Mouse (Mus musculus) skeletal muscle tissue, postnatal 0 days (tissue): ENCODE data around the gene Pgf. TPM values are rescaled to one million over a fixed set of nuclear protein-coding genes. Genes with fewer than 3 reads are reported as not detected.

Experiments
- polyA plus RNA-seq: library from polyadenylated mRNA; unstranded; fragments of >200 nt; fragmentation: Nextera tagmentation; extraction: Ambion mirVana; gene quantifications from 2 replicates; pipeline ENCODE4 v1.2.1, GENCODE M21; 2015

The Pgf gene
- 4.1 and 5.0 TPM in 2 replicates for polyA plus RNA-seq

GRCm38 (mm10) chr12:85177740-85178239 is at the start of gene Pgf:
Pgf (minus strand) TSS chr12:85177790.

DNA sequence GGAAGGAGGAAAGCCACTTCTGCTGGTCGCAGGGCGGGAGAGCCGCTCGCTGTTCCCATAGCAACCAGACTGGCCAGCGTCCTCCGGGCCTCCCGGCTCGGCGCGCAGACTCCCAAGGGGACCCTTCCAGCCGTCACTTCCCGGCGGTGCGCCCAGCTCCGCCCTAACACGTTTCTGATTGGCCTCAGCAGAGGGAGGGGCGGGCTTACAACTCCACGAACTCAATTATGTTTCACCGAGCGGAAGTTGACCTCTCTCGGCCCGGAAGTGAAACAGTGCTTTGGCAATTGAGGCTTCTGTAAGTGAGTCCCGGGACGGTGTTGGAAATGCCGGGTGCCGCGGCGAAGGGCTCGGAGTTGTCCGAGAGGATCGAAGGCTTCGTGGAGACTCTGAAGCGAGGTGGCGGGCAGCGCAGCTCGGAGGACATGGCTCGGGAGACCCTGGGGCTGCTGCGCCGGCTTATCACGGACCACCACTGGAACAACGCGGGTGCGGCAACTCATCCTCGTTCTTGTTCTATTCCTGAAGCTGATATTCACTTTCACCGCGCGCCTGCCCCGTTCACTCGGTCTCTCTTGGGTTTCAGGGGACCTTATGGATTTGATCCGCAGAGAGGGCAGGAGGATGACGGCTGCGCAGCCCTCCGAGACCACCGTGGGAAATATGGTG is 41.8 kb upstream of the Pgf start, which contains the start of gene Eif2b2:
Gene Eif2b2, plus strand, starts transcription at position 246 of the 669 bp plus-strand sequence.

DNA sequence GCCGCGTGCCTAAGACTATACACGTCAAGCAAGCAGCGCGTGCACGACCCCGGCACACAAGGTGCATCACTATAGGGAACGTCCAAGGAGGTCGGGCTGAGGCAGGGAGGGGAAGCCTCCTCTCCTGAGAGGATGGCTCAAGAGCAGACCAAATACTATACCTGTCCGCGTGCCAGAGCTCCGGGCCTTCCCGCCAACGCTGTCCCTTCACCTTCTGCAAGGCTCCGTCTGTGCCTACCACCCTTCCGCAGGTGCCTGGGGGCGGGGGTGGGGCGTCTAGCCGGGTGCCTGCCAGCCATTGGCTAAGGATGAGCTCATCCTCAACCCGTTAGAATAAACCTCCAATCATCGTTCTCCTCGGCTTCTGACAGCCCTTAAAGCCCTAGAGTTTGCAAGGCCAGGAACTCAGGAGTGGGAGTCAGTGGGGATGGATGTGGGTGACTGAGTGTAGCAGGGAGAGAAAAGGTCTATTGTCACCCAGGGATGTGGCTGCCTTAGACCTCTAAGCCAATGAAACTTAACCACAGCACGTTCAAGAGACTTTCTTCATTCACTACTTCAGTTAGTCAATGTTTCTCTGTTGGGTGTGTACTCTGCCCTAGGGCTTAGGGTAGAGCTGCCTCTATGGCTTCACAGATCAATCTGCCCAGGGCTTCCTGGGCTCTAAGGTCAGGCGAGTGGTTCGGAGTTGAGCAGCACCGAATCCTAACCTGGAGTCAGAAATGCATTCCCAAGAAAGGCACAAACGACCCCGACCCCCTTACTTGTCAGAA is 26.4 kb downstream of the Pgf start, which contains the start of gene Rps6kl1:
Gene Rps6kl1, minus strand, starts transcription at position 263 of the 773 bp plus-strand sequence.

Other genes with a start within 250 kb of the Pgf start
- 64.0 and 70.5 TPM in 2 replicates for gene Fcf1, start 206.9 kb downstream of the Pgf start, polyA plus RNA-seq
- gene Arel1, start 206.9 kb downstream of the Pgf start, polyA plus RNA-seq, result 4.6 and 5.2 TPM in 2 replicates
- 9.5 and 10.2 TPM in 2 replicates for gene Ylpm1, start 181.5 kb downstream of the Pgf start, polyA plus RNA-seq
- gene Prox2, start 67.0 kb downstream of the Pgf start, polyA plus RNA-seq, result 2.0 and 3.1 TPM in 2 replicates
- gene Dlst, start 67.0 kb downstream of the Pgf start, polyA plus RNA-seq, result 157 and 160 TPM in 2 replicates
- 0.46 and 0.50 TPM in 2 replicates for gene Rps6kl1, start 26.5 kb downstream of the Pgf start, polyA plus RNA-seq
- gene Eif2b2, start 41.7 kb upstream of the Pgf start, polyA plus RNA-seq, result 82.7 and 82.9 TPM in 2 replicates
- gene Mlh3, start 92.8 kb upstream of the Pgf start, polyA plus RNA-seq, result 3.7 and 4.5 TPM in 2 replicates
- gene Acyp1, start 110.6 kb upstream of the Pgf start, polyA plus RNA-seq, result 38.8 and 43.3 TPM in 2 replicates
- 0.71 and 0.83 TPM in 2 replicates for gene Zc2hc1c, start 110.8 kb upstream of the Pgf start, polyA plus RNA-seq
- 12.3 and 15.0 TPM in 2 replicates for gene Nek9, start 161.6 kb upstream of the Pgf start, polyA plus RNA-seq
- gene Tmed10, start 197.1 kb upstream of the Pgf start, polyA plus RNA-seq, result 197 and 209 TPM in 2 replicates